Mouse (Mus musculus) embryo, embryonic 10 days (tissue): Measurements from ENCODE around the gene Rab20.
"Not testable (repeated sequence)": the region's sequence is repeated elsewhere in the genome, so short reads cannot be mapped to it uniquely, and the experiment has no call there.

Experiments used
- DNase-seq: peaks from one replicate; pipeline ENCODE4 v3.0.0-alpha.2; 2015; ENCODE audit warnings: low spot score

Rab20 gene

GRCm38 (mm10) chr8:11479591-11479990 lies 1.1 kb upstream of the Rab20 start:
- no peak for DNase-seq

- no peak for DNase-seq
Measured at GRCm38 (mm10) chr8:11478807-11479527, 457 bp upstream of the Rab20 start.

DNA sequence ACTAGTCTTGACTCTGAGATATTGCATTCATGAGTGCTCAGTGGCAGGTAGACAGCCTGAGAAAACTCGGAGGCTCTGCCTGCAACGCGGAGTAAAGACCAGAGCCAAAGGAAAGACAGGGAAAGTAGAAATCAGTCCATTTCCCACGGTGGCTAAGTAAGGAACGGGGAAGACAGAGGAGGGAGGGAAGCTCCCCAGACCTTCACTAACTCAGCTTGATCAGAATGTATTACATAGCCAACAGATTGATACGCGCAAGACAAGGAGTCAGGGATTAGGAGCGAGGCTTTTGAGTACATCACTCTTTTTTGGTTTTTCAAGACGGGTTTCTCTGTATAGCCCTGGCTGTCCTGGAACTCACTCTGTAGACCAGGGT lies 1.3 kb downstream of the Rab20 start:
- no peak for DNase-seq

GRCm38 (mm10) chr8:11476338-11477177 lies 2.0 kb downstream of the Rab20 start:
- DNase-seq = peak; percentile 64

DNA sequence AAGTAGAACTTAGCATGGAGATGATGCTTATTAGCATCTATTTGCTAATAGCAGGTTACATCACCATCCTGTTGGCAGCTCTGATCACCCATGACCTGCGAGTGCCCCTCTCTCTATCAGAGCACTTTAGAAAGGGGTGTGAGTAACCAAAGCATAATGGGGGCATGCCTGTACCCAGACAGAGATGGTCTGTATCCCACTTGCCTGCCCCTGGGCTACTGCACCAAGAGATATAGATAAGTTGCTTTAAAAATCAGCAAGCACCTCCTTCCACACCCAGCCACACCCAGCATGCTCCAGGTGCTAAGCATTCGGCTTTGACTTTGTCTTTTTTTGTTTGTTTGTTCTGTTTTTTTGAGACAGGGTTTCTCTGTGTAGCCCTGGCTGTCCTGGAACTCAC lies 2.6 kb downstream of the Rab20 start:
- no peak for DNase-seq

DNA sequence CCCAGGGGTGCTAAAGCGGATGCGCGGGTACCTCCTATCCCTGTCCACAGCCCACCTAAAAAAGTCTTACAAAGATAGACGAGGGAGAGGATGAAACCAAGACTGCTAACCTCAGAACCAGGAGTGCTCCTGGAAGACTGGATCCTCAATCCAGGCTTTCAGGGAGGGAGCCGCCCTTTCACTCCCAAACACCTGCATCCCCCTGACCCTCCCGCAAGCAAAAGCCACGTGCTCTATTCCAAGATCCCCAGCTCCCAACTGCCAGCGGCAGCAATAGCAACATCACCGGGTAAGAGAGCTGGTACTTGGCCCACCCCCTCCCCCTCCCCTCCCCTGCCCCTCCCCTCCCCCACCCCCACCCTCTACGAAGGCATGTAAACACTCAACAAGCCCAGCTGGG lies 3.1 kb downstream of the Rab20 start:
- no peak for DNase-seq

DNA sequence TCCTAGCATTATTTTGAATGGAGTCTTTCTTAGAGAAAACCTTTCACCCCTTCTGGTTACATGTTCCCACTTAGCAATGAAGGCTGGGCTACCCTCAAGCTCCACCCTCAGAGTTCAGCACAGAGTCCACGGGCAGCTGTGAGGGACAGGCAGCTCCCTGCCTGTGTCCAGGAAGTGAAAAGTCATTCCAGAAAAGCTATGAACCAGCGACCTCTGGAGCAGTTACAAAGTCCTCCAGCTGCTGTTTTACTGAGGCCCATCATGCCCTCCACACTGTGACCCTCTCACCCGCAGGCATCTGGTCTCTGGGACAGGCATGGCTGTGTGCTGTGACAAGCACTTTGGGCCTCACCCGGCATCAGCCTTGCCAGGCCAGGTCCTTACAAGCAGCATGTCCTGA lies 5.4 kb downstream of the Rab20 start:
- DNase-seq = no peak

DNA sequence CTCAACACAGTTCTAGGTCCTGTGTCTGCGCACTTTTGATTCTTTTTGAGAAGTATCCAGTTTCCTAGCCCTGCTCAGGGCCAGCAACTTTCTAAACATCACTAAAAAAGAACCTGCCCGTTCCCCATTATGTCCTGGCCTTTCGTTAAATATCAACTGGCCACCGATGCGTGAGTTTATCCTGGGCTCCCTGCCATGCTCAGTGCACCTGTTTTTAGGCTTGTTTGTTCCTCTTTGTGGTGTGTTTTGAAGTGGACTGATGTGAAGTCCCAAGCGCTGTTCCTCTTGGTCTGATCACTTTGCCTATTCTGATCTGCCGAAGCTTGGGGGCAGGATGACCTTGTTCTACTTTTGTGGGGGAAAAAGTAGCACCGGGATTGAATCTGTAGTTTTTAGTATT lies 7.2 kb downstream of the Rab20 start:
- DNase-seq = no peak

GRCm38 (mm10) chr8:11470694-11471093 lies 7.8 kb downstream of the Rab20 start:
- no peak for DNase-seq

DNA sequence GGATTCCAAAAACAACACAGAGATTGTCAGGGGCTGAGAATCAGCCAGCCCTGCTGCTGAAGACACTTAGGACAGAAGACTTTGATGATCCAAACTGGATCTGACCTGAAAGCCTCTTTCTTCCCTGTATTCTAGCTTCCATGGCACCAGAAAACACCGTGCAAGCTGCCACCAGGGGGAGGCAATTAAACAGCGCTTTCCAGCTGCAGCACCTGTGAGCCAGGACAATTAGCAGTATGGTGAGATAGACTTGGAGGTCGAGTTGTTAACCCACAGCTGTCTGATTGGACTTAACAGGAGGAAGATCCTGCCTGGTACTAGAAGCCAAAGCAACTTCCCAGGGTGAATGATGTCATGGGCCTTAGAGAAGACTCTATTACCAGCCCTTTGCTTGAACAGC lies 9.4 kb downstream of the Rab20 start:
- peak; percentile 57 for DNase-seq

DNA sequence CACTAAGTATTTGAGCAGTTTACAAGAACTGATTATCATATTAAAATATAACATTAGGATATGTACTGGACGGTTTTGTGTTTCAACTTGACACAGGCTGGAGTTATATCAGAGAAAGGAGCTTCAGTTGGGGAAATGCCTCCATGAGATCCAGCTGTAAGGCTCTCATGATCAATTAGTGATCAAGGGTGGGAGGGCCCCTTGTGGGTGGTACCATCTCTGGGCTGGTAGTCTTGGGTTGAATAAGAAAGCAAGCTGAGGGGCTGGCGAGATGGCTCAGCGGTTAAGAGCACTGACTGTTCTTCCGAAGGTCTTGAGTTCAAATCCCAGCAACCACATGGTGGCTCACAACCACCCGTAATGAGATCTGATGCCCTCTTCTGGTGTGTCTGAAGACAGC lies 12.0 kb downstream of the Rab20 start:
- not testable (repeated sequence) for DNase-seq

- DNase-seq = no peak
Measured at GRCm38 (mm10) chr8:11465619-11466018, 12.9 kb downstream of the Rab20 start.

GRCm38 (mm10) chr8:11464707-11464964 lies 13.9 kb downstream of the Rab20 start:
- DNase-seq = no peak

- no peak for DNase-seq
Measured at GRCm38 (mm10) chr8:11463889-11464706, 14.4 kb downstream of the Rab20 start.

DNA sequence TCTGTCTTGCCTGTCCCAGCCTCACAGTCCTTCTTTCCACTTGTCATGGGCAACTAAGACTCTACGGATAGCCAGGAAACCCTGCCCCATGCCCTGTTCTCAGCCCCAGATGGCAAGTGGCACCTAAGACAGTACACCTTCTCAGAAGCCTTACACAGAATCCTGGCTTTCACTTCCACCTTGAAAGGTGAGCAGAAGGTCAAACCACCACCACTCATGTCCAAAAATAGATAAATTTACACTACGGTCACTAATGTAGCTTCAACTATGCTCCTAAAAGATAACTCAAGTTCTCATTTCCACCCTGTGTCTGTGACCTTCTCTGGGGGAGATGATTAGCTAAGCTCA lies 15.0 kb downstream of the Rab20 start:
- DNase-seq = no peak

DNA sequence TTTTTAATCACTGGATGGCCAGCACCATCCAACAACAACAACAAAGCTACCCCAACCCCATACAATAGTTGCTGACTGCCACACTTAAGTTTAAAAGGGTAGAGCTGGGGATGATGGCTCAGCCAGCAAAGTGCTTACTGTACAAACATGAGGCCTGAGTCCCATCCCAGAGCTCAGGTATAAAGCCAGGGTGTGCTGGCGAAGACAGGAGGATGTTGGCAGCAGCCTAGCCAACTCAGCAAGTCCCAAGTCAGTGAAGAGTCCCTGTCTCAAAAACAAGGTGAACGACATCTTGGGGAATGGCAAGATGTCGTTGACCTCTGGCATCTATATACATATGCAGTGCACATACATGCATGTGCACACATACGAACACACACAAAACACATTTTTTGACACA lies 15.9 kb downstream of the Rab20 start:
- DNase-seq = no peak

DNA sequence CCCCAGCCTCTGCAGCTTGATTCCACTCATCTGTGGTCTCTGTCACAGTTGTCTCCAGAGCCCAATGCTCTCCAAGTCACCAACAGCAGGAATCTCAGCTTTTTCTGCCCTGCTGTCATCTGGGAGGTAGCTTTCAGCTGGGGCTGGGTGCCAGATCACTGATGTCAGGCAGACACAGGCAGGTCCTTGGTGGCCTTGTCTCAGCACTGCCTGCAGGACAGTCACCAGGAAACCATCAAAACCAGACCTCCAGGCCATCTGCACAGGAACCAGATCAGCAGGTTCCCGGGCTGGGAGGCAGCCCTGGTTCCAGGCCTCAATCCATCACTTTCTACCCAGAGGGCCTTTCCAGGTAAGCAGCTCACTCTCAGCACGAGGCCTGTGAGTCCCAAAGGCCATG lies 16.7 kb downstream of the Rab20 start:
- DNase-seq = no peak

GRCm38 (mm10) chr8:11460934-11461333 lies 17.6 kb downstream of the Rab20 start:
- no peak for DNase-seq

GRCm38 (mm10) chr8:11459016-11459415 lies 19.5 kb downstream of the Rab20 start:
- DNase-seq = peak; percentile 57

- DNase-seq = no peak
Measured at GRCm38 (mm10) chr8:11457981-11458836, 20.3 kb downstream of the Rab20 start.

- no peak for DNase-seq
Measured at GRCm38 (mm10) chr8:11457278-11457677, 21.2 kb downstream of the Rab20 start.

GRCm38 (mm10) chr8:11454228-11454627 lies 24.3 kb downstream of the Rab20 start:
- DNase-seq = no peak
